Mouse (Mus musculus): ENCODE measurements around the gene Synpo2.

DNA sequence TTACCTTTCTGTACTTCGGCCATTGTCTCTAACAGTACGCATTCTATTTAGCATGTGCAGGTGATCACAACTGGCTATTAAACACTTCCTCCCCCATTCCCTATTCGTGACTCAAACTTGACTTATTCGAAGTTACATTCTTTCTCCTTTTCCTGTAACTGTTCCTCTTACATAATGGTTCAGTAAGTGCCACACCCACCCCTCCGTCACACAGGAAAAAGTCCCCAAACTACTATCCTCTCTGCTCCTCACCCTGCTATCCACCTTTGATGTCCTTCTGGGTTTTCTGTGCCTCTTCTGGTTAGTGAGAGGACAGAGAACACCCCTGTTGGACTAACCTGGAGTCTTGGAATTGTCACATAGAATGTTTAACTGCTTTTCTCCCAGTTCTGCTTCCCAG, 28.6 kb downstream of the Synpo2 start:
- TF ChIP-seq CTCF (IDR thresholded peaks at IDR 0.05; ENCODE audit: low read depth, low read length) = no peak
- TF ChIP-seq GATA1 (IDR thresholded peaks at IDR 0.05; ENCODE audit: borderline replicate concordance, low read length) = no peak
- TF ChIP-seq GATA2 (IDR thresholded peaks at IDR 0.05; ENCODE audit: borderline replicate concordance, low read depth, low read length) = no peak
- no peak for TF ChIP-seq POLR2AphosphoS5 (IDR thresholded peaks at IDR 0.05; ENCODE audit: insufficient replicate concordance, low read depth, low read length)
- TF ChIP-seq TAL1 (conservative IDR thresholded peaks at IDR 0.05; ENCODE audit: low read depth, low read length) = no peak

Measured in G1E (cell line).